Mouse (Mus musculus) CD4-positive, CD25-positive, alpha-beta regulatory T cell, adult 4 months (primary cell): ENCODE measurements around the gene Piwil1. TPM values are rescaled to one million over a fixed set of nuclear protein-coding genes. Genes with fewer than 3 reads are reported as not detected.

ENCODE experiments used
- ATAC-seq: one replicate; pipeline ENCODE4 v1.8.0; 2017
- polyA plus RNA-seq, 2 experiments: library from polyadenylated mRNA; unstranded; fragments of 100-300 nt; shearing (Covaris generic); gene quantifications; one replicate each; pipeline ENCODE4 v1.2.1; 2017

The Piwil1 gene
- under 1 TPM in 1 of 2 experiments, not detected in 1; 0.11 TPM for polyA plus RNA-seq

- no peak for ATAC-seq
Observed at GRCm38 (mm10) chr5:128702224-128702623, at the start of gene Piwil1. Piwil1 (plus strand) TSS chr5:128702524.

DNA sequence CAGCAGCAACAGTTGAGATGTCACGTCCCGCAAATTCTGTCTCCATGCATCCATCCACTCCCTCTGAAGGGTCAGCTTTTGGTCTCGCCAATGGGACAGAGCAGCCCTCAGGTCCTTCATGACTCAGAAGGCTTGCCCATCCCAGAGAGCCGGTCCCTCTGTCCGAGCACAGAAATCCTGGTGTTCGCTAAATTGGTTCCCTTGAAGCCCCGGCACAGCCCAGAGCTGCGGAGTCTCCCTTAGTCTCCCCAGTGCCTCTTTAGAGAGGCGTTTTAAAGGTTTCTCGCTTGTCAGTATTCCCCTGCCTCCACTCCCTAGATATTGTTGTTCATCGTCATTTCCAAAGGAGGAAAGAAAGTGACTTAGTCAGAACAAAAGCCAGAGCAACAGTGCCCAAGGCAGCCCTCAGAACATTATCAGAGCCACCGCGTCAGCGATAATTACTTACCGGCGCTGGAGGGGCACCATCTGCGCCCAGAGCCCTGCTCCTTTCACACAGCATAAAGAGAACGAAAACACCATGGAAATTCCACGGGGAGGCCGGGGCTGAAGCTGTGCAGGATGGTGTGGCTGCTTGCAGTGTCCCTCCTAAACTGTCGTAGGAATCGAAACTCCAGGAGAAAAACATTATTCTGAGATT is 45.7 kb upstream of the Piwil1 start:
- no peak for ATAC-seq

- ATAC-seq = no peak
Observed at GRCm38 (mm10) chr5:128660101-128660500, 42.2 kb upstream of the Piwil1 start.

GRCm38 (mm10) chr5:128662881-128663280 is 39.4 kb upstream of the Piwil1 start:
- no peak for ATAC-seq

GRCm38 (mm10) chr5:128663976-128664375 is 38.3 kb upstream of the Piwil1 start:
- ATAC-seq = no peak

- ATAC-seq = no peak
Observed at GRCm38 (mm10) chr5:128665045-128665444, 37.3 kb upstream of the Piwil1 start.

DNA sequence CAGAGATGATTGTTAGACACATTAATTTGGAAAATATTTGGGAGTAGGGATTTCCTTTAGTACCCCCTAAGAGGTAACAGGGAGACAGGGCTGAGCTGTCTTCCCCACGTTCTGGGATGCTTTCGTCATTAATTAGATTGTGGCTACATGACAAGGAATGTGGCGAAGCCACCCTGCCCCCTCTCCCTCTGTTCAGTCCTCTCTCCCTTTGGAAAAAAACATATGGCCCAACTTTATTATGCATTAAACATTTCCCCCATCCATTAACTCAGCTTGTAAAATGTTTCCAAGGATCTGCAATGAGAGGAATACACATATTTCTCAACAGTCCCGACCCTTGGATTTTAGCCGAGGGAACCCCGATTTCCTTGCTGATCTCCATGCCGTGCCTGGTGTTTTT is 35.0 kb upstream of the Piwil1 start:
- ATAC-seq = no peak

DNA sequence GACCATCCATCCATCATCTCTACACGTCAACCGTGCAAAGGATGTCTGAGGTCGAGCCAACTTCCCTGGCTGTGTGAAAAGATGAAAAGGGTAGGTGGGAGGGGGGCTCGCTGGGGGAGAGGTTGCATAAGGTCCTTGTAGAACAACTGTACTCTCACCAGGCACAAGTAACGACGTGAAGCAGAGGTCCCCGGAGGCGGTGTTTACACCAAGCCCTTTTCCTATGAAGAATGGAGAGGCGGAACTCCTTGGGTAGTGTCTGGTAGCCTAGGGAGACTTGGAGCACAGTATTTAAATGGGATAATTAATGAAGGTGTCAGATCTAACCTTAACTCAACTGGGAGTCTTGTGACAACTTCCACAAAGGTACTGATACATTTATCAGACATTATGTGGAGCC is 28.2 kb upstream of the Piwil1 start:
- no peak for ATAC-seq

DNA sequence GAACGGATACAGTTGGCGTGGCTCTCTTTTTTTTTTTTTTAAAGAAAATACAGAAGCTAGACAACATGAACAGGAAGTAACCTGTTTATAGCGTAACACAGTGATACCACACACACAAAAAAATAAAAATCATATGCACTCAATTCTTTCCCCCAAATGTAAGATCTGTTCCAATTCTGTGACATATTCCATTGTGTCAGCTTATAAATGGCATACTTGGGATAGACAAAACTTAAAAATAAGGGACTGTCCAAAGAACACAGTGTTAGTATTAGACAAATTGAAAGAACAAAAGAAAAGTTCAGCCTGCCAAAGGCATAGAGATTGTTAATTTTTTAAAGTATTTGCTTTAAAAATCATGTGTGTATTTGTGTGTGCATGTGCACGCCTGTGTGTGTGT is 25.0 kb upstream of the Piwil1 start:
- no peak for ATAC-seq

DNA sequence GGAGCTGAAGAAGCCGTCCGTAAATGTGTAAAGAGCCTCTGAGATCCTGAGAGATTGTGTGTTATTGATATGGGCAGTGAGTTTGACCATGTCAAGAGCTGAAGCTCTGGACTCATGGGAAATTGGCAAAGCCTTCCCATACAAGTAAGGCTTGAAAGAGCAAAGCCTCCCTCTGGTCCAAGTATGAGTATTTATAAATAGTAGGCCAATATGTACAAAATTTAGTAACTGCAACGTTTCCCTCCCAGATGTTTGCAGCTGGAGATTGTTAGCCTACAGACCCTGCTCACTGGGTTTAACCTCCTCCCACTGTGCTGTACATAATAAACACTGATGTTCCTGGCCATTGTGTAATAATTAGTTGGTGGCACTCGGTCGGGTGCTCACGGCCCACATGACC is 24.5 kb upstream of the Piwil1 start:
- ATAC-seq = no peak

GRCm38 (mm10) chr5:128681456-128681855 is 20.9 kb upstream of the Piwil1 start:
- no peak for ATAC-seq

GRCm38 (mm10) chr5:128684192-128684591 is 18.1 kb upstream of the Piwil1 start:
- ATAC-seq = no peak

- no peak for ATAC-seq
Observed at GRCm38 (mm10) chr5:128684621-128685020, 17.7 kb upstream of the Piwil1 start.

- ATAC-seq = no peak
Observed at GRCm38 (mm10) chr5:128687139-128687538, 15.2 kb upstream of the Piwil1 start.

- ATAC-seq = no peak
Observed at GRCm38 (mm10) chr5:128694107-128694506, 8.2 kb upstream of the Piwil1 start.

GRCm38 (mm10) chr5:128694611-128695325 is 7.6 kb upstream of the Piwil1 start:
- ATAC-seq = no peak

DNA sequence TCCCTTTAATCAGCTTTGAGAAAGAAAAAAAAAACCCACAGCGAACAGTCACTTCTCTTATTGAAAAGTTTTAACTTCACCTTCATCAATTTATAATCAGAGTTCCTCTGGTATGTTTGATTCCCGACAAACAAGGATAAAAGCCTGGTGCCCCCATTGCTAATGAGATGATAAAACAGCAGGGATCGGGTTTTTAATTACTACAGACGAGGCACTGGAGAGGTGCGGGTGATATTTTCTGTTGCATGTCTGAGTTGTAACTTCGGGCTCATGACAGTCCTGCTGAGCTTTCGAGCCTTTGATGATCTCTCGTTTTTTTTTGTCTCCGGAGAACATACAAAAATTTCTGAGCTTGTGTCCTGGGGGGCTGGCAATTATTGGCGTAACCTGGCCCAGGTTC is 5.5 kb upstream of the Piwil1 start:
- ATAC-seq = no peak

GRCm38 (mm10) chr5:128700716-128701115 is 1.6 kb upstream of the Piwil1 start:
- no peak for ATAC-seq

DNA sequence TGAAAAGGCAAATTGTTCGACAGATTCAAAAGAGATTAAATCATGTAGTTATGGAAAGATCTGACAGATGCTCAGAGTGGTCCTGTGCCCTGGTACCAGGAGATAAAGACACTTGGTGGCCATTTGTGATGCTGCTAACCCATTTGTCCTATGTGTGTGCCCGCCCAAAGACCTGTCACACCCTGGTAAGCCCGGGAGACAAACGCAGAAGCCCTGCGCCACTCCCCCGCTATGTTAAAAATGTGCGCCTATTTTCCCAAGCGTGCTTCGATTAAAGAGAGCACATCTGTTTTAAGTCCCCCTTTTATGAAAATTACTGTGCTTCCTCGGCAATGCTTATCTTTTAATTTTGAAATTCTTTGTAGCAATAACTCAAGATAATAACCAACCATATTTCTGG is 1.4 kb downstream of the Piwil1 start:
- no peak for ATAC-seq

- no peak for ATAC-seq
Observed at GRCm38 (mm10) chr5:128704134-128704904, 2.0 kb downstream of the Piwil1 start.

DNA sequence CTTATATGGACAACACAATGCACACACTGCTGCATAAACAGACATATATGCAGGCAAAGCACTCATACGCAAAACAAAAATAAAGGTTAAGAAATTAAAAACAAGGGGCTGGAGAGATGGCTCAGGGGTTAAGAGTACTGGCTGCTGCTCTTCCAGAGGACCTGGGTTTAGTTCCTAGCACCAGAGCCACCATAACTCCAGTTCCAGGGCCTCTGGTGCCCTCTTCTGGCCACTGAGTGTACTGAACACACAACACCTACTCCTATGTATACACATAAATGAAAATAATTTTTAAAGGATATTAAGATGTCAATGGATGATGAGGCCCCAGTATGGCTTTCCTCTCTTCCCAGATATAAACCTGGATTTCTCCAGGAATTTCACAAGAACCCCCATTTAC is 4.1 kb downstream of the Piwil1 start:
- no peak for ATAC-seq

DNA sequence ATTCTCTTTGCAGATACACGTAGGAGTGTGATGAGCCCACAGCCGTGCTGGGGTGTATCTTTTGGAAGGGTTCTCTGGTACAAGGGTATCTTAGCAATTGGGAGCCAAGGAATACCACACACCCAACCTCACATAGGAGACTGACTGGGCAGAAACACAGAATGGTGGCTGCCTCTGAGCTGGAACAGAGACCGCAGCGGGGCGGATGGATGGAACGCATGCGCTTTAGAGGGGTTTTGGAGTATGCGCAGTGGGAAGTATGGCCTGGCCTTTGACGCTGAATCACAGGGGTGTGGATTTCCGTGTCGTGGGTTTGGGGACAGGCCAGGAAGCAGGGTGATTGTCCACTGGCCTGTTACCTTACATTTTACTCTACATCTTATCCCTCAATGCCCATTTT is 4.9 kb downstream of the Piwil1 start:
- ATAC-seq = no peak

- no peak for ATAC-seq
Observed at GRCm38 (mm10) chr5:128708929-128709328, 6.6 kb downstream of the Piwil1 start.

DNA sequence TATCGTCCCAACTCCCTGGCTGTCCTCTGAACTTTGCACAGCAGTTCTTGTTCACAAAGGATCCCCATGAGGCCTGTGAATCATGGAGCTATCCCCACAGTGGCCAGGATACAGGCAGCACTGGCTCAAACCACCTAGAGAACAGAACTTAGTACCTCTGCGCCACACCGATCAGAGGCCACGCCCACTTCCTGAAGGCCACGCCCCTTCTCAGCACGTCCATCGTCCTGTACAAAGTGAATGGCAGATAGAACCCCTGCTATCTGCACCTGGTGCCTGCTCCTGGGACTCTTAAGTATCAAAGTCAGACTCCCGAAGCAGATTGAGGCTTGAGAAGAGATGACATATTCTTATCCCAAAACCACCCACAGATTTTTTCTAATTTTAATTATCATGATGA is 8.3 kb downstream of the Piwil1 start:
- no peak for ATAC-seq
